Mouse (Mus musculus) heart, adult 2 months (tissue): ENCODE results near the gene Ankrd11. TPM values are rescaled to one million over a fixed set of nuclear protein-coding genes. Genes with fewer than 3 reads are reported as not detected.

ENCODE experiments used
- DNase-seq, 2 experiments: peaks; one replicate each; pipeline ENCODE4 v3.0.0; 2021
- H3K27ac ChIP-seq: fragments of 200-600 bp; 2 replicates; pipeline ENCODE4 v1.8.1; 2022
- H3K27me3 ChIP-seq: fragments of 200-500 bp; 2 replicates; pipeline ENCODE4 v1.6.1; 2012; ENCODE audit warnings: mild to moderate bottlenecking, low read length, inconsistent platforms, mixed read lengths; ENCODE audit not compliant: control insufficient read depth, insufficient read depth
- H3K36me3 ChIP-seq: fragments of 200-500 bp; 2 replicates; pipeline ENCODE4 v1.6.1; 2012; ENCODE audit warnings: low read length, inconsistent platforms; ENCODE audit not compliant: control insufficient read depth, insufficient read depth
- H3K4me1 ChIP-seq: fragments of 200-500 bp; 2 replicates; pipeline ENCODE4 v1.6.1; 2011; ENCODE audit warnings: low read length; ENCODE audit not compliant: control insufficient read depth, insufficient read depth
- H3K4me3 ChIP-seq: fragments of 200-600 bp; 2 replicates; pipeline ENCODE4 v1.8.1; 2022
- H3K79me2 ChIP-seq: fragments of 200-500 bp; replicated peaks from 2 replicates; pipeline ENCODE4 v1.6.1; 2012; ENCODE audit warnings: mild to moderate bottlenecking, inconsistent platforms, low read length, moderate library complexity, mixed read lengths; ENCODE audit not compliant: control insufficient read depth, insufficient read depth
- H3K9ac ChIP-seq: fragments of 200-500 bp; 2 replicates; pipeline ENCODE4 v1.6.1; 2012; ENCODE audit warnings: low read depth, mild to moderate bottlenecking, control low read depth, inconsistent platforms, low read length, mixed read lengths
- CTCF ChIP-seq: fragments of 200-600 bp; IDR thresholded peaks from 2 replicates; pipeline ENCODE4 v1.8.1; 2022; ENCODE audit warnings: antibody characterized with exemption, mild to moderate bottlenecking, moderate library complexity
- EP300 ChIP-seq: fragments of 200-500 bp; IDR thresholded peaks from 2 replicates; pipeline ENCODE4 v1.6.1; 2011; ENCODE audit warnings: low read depth, low read length, control low read depth; ENCODE audit not compliant: insufficient read depth
- POLR2A ChIP-seq: fragments of 200-500 bp; IDR thresholded peaks from 2 replicates; pipeline ENCODE4 v1.6.1; 2011; ENCODE audit warnings: mild to moderate bottlenecking, low read depth, low read length, control low read depth; ENCODE audit not compliant: insufficient read depth
- WGBS: fragments of 180-500 bp; shearing (Covaris S2); methylation state at CpG from one replicate; pipeline ENCODE4 v1.1.7; 2018; 5-methylcytosine and 5-hydroxymethylcytosine counted together
- intact Hi-C: fragments of 180-260 bp; cut with DNase I; formaldehyde crosslinking; loops from one replicate; pipeline ENCODE4 v1.15.1; 2025
- polyA plus RNA-seq: library from polyadenylated mRNA; depleted of rRNA; stranded (reverse); fragments of >200 nt; gene quantifications from 2 replicates; pipeline ENCODE4 v1.2.3, GENCODE M21; 2012
- total RNA-seq, 2 experiments: library from RNA; stranded (reverse); gene quantifications; 2 replicates each; pipeline ENCODE4 v1.2.3; 2021

Gene Ankrd11
- total and polyA plus RNA-seq, 3 experiments, result 34.4 to 76.3 (median 68.0) TPM

GRCm38 (mm10) chr8:122859843-122860242 lies 182.2 kb downstream of the Ankrd11 start:
- Histone ChIP-seq H3K79me2 (no peaks in the 10 kb centered on the region), H3K4me3 (no peak overlapping the region), H3K27ac (no peak overlapping the region), H3K4me1 (no peaks in the 10 kb centered on the region), H3K27me3 (no peaks in the 10 kb centered on the region), H3K9ac (no peak overlapping the region), H3K36me3 (no peaks in the 10 kb centered on the region)
- no peak for DNase-seq
- no peak for TF ChIP-seq CTCF
- TF ChIP-seq EP300, result no peak
- no peak for TF ChIP-seq POLR2A
- WGBS, result 60% methylated on average over 13 of the region's 13 CpGs
- intact Hi-C loops, result no loop called here

GRCm38 (mm10) chr8:122856288-122856687 lies 185.8 kb downstream of the Ankrd11 start:
- WGBS, result 76% methylated on average over 8 of the region's 8 CpGs
- H3K27ac ChIP-seq, result no peak overlapping the region
- TF ChIP-seq EP300 (no peak), POLR2A (no peak), CTCF (no peak)
- no peaks in the 10 kb centered on the region for H3K79me2 ChIP-seq
- H3K36me3 ChIP-seq, result no peaks in the 10 kb centered on the region
- no peak overlapping the region for H3K9ac ChIP-seq
- H3K4me1 ChIP-seq, result no peaks in the 10 kb centered on the region
- H3K4me3 ChIP-seq, result no peak overlapping the region
- intact Hi-C loops, result no loop called here
- no peak for DNase-seq
- H3K27me3 ChIP-seq, result no peaks in the 10 kb centered on the region

- Histone ChIP-seq H3K27ac (no peak overlapping the region), H3K9ac (no peak overlapping the region), H3K27me3 (no peaks in the 10 kb centered on the region), H3K79me2 (no peaks in the 10 kb centered on the region), H3K4me1 (no peaks in the 10 kb centered on the region), H3K4me3 (no peak overlapping the region), H3K36me3 (no peaks in the 10 kb centered on the region)
- intact Hi-C loops, result no loop called here
- 74% methylated on average over 4 of the region's 4 CpGs for WGBS
- no peak for DNase-seq
- TF ChIP-seq CTCF (no peak), EP300 (no peak), POLR2A (no peak)
Measured at GRCm38 (mm10) chr8:122855123-122855522, 187.0 kb downstream of the Ankrd11 start.

GRCm38 (mm10) chr8:122854388-122854787 lies 187.7 kb downstream of the Ankrd11 start:
- H3K4me3 ChIP-seq, result no peak overlapping the region
- H3K36me3 ChIP-seq, result no peaks in the 10 kb centered on the region
- H3K27ac ChIP-seq, result no peak overlapping the region
- intact Hi-C loops, result no loop called here
- 74% methylated on average over 7 of the region's 7 CpGs for WGBS
- H3K27me3 ChIP-seq, result no peaks in the 10 kb centered on the region
- DNase-seq, result no peak
- no peak overlapping the region for H3K9ac ChIP-seq
- no peaks in the 10 kb centered on the region for H3K79me2 ChIP-seq
- TF ChIP-seq EP300 (no peak), CTCF (no peak), POLR2A (no peak)
- no peaks in the 10 kb centered on the region for H3K4me1 ChIP-seq

- intact Hi-C loops, result no loop called here
- Histone ChIP-seq H3K27ac (no peak overlapping the region), H3K9ac (no peak overlapping the region), H3K36me3 (no peaks in the 10 kb centered on the region), H3K27me3 (no peaks in the 10 kb centered on the region), H3K4me3 (no peak overlapping the region), H3K4me1 (no peaks in the 10 kb centered on the region), H3K79me2 (no peaks in the 10 kb centered on the region)
- TF ChIP-seq POLR2A (no peak), EP300 (no peak), CTCF (no peak)
- WGBS, result 31% methylated on average over 11 of the region's 11 CpGs
- no peak for DNase-seq
Measured at GRCm38 (mm10) chr8:122853340-122853771, 188.7 kb downstream of the Ankrd11 start.

- TF ChIP-seq CTCF, result no peak
- TF ChIP-seq POLR2A, result no peak
- Histone ChIP-seq H3K36me3 (no peaks in the 10 kb centered on the region), H3K27me3 (no peaks in the 10 kb centered on the region), H3K27ac (no peak overlapping the region), H3K4me1 (no peaks in the 10 kb centered on the region), H3K79me2 (no peaks in the 10 kb centered on the region), H3K4me3 (no peak overlapping the region), H3K9ac (no peak overlapping the region)
- no peak for DNase-seq
- intact Hi-C loops, result no loop called here
- WGBS, result 56% methylated on average over 1 of the region's 1 CpGs
Measured at GRCm38 (mm10) chr8:122852546-122852905, 189.6 kb downstream of the Ankrd11 start.
